Mouse (Mus musculus): ENCODE measurements at regions not wholly inside any gene's neighbourhood (a gene's known extent, or its start where the extent isn't known, plus 50 kb on each side); places are given as distances from the start of the nearest gene placed in this dataset.

DNA sequence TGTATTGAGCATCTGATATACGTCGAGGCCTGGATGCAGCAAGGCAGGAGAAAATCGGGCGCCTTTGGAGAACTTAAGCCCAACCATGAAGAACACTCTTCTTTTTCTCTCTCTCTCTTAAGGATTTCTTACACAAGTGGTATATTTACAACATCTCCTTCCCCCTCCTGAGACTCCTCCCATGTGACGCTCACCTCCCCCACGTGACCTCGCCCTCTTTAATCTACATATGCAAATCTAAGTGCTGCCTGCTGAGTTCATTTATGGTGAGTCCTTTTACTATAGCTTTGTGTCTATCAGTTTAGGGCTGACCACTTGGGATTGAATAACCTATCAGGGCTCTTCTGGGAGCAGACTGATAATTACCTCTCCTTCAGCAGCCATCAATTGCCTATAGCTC is 337.4 kb downstream of the Cd83 start:
- in situ Hi-C loops (cut with MboI, MseI), result loop anchor here in 1 of 2 experiments (10.0 kb wide), 1 partner anchor 437 kb away; no protein-coding TSS in a partner anchor

DNA sequence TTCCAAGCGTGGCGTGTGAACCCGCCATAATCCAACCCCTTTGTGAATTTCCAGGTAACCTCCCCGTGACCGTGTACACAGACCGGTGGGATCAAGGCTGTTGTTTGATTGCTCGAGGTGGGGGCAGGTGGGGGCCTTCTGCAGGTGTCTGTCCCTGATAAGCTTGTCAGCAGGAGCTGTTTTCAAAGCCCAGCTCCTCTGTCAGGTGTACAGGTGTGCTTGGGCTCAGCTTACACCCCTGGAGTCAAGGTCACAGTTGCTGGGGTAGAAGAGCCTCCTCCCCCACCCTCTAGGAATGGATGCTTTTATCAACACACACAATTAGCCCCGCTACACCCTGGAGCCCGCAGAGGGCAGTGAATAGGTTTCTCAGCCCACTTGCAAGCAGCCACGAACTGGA is 341.6 kb downstream of the Cd83 start:
- in situ Hi-C loops (cut with MboI, MseI), result loop anchor here in 1 of 2 experiments (10.0 kb wide), 1 partner anchor 441 kb away; no protein-coding TSS in a partner anchor

DNA sequence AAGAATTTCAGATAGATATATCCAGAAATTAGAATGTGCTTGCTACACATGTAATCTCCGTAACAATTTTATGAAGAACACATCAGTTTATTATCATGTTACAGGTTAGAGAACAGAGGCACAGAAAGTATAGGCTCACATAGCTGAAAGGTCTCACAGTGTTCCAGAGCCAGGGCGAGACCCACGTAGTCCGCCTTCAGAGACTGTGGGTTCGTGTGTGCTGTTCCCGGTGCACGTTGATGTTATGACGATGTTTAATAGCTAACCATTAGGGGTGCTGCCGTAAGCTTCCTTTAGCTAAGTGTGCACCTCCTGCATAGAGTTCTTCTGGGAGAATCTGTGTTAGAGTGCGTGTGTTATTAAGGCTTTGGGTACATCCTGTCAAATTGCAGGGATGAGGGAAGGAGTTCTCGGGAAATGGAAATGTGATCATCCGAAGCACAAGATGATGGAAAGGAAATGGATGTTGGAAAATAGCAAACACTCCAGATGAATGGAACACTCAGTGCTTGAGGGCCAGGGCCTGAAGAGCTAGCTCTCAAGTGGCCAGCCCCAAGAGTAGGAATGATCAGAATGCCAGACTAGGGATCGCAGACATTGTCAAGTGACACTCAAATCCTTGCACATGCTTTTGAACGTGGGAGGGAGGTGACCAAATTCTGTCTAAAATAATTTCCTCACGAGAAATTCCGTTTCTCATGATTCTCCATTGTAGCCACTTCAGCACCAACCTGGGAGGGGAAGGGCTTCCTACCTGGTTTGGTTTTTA is 344.1 kb downstream of the Cd83 start:
- in situ Hi-C loops (cut with MboI, MseI), result loop anchor here in 1 of 2 experiments (10.0 kb wide), 1 partner anchor 444 kb away; no protein-coding TSS in a partner anchor

DNA sequence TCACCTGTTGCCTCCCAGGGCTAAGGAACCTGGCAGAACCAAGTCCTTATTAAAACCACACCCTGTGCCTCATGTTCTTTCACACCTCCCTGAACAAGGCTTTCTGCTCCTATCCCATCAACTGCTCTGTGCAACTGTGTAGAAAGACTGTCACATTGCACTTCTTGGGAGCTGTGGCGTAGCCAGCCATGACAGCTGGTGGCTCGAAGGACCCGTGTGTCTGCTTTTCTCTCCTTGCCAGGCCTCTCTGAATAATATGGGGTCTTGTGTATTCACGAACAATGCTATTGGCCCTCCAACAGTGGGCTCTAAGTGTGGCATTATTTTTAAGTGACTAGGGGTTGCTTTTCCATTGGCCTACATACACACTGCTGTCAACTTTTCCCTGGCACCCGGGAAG is 347.3 kb downstream of the Cd83 start:
- in situ Hi-C loops (cut with MboI, MseI), result no loop called here

DNA sequence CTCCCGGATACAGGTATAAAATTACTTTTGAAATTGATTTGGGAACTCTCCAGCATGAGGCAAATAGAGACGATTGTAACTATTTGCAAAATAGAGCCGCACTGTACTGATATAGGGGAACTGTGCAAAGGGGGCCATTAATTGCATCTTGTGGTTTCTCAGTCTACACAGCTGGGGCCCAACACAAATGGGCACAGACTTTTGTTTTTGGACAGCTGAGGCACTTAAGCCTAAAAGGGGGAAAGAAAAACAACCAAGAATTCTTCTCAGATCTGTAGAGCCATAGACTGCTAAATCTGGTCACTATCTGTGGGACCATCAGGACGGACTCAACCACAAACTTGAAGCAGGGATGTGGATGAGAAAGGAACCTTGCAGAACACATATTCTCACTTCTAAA is 347.9 kb downstream of the Cd83 start:
- in situ Hi-C loops (cut with MboI, MseI), result no loop called here

DNA sequence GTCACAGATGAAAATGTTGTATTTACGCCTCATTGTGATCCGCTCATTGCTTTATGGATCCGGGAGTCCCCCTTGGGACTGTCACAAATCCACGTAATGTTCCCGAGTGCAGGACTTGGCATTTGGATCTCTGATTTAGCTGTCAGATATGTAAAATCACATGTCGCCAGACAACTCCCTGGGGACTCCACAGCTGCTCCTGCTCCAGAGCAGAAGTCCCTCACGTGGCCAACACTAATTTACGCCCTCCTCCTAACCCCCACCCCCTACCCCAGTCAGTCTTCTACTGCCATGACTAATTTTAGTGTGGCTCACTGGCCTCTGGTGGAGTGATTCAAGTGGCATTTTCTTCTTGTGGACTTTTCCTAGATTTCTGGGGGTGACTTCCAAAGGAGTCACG is 348.9 kb downstream of the Cd83 start:
- in situ Hi-C loops (cut with MboI, MseI), result no loop called here

DNA sequence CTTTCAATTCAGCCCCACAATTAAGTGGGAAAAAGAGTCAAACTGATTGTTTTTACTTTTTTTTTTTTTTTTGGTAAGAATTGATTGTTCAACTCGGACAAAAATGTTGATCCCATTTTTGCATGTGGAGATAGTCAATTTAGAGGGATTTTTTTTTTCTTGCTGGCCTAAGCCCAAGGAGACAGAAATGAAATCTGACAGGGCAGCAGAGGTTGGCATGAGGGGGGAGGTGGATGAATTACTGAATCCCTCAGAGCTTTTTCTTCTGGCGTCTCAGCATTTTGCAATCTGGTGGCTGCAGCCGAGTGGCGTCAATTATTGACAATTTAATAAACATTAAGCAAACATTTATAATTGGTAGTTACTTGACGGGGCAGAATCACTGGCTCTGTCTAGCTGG is 356.6 kb downstream of the Cd83 start:
- in situ Hi-C loops (cut with MboI, MseI), result no loop called here

DNA sequence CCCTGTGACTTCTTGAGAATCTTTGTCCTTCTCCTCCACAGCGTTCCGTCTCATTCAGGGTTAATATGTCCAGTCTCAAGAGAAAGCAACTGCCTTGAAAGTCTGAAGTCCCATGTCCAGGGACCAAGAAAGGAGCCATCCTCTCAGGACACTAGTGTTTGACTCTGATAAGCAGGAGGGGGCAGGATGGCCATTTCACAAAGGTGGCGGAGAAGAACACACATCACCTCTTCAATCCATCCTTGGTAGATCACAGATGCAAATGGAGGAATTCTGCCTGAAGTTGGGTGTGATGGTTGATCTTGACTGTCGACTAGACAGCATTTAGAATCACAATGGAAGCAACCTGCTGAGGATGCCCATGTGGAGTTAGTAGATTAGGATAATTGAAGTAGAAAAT is 360.9 kb downstream of the Cd83 start:
- in situ Hi-C loops (cut with MboI, MseI), result no loop called here

DNA sequence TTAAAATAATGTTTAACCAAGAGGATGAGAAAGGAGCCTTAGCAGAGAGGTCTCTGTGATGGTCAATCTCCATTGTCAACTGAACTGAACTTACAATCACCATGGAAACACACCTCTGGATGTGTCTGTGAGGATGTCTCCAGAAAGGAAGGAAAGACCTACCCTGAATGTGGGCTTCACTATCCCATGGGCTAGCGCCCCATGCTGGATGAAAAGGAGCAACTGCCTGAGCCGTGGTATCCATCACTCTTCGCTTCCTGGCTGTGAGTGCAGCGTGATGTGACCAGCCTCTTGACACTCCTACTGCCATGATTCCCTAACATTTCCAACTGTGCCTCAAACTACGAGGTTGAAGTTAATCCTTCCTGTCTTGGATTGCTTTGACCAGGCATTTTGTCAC is 363.3 kb downstream of the Cd83 start:
- in situ Hi-C loops (cut with MboI, MseI), result no loop called here

DNA sequence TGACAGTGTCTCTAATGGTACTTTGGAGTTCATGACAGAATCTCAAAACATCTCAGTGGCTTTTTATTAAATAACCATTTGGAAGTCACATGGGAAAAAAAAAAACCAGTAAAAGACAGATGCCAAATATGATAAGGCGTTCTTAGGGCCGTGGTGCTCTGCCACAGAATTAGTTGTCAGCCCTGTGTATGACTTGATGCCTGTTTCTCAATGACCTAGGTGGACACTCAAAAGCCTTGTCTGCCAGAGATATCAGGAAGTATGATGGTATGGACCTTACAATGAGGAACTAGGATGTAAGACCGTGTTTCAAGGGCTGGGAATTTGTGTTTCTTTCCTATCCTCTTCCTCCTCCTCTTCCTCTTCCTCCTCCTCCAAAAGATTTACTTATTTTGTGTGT is 364.9 kb downstream of the Cd83 start:
- in situ Hi-C loops (cut with MboI, MseI), result no loop called here

DNA sequence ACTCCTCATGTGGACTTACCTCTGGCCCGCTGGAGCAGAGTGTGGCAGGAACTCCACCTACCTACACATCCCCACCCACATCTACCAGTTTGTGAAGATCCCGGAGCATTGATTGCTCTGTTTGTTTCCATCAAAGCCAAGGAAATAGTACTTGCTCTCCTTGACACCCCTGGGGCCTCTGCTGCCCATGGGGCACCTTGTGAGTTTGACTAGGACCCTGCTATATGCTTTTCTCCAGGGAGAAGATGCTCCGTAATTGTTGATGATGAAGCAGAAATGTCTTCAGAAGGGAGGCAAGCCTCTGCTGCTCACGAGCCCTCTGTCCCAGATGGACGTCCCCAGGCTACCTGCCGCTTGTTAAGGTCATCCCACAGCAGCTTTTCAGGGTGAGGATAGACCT is 367.0 kb downstream of the Cd83 start:
- in situ Hi-C loops (cut with MboI, MseI), result no loop called here

DNA sequence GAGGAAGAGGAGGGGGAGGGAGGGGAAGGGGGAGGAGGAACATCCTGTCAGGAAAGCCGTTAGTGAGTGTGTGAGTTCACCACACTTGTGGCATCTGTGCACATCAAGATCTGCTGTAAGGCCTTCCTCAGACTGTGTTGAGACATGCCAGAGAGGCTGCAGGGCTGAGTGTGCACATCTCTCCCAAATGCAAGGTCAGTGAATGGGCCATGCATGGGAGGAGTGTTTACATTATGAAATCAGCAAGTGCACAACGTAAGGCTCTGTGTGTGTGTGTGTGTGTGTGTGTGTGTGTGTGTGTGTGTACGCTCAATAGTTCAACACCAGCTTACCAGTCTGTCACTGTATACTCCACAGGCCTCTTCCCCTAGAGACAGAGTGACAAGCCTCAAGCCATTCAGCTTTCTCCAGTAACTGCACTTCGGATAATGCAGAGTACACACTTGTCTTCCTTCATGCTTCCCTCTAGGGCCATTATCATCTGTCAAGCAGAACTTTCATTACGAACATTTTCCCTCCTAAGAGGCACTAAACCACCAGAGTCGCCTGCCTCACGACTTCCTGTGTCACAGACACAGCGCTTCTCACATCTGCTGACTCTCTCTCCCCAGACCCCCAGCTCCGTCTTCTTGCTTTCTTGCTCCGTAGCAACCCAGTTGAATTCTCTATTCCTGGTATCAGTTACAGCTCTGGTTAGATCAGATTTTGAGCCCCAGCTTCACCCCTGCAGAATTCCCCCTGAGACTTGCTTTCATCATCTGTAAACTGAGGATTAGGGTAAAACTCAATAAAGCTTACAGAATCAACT is 368.4 kb downstream of the Cd83 start:
- in situ Hi-C loops (cut with MboI, MseI), result no loop called here

DNA sequence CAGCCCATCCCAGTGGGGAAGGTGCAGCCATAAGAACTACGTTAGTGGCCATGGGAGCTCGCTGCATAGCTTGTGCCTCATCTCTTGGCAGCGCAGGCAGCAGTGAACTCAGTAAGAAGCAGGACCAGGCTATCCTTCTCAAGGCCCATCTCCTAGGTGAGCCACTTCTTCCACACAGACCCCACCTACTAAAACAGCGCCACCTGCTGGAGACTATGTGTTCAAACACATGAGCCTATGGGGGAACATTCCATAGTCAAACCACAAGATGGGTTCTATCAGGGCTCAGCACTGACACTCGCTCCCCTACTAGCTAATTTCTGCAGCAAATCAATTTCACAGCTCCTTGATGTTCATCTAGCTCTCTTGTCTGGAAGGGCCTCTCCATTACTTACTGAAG is 369.2 kb downstream of the Cd83 start:
- in situ Hi-C loops (cut with MboI, MseI), result no loop called here

DNA sequence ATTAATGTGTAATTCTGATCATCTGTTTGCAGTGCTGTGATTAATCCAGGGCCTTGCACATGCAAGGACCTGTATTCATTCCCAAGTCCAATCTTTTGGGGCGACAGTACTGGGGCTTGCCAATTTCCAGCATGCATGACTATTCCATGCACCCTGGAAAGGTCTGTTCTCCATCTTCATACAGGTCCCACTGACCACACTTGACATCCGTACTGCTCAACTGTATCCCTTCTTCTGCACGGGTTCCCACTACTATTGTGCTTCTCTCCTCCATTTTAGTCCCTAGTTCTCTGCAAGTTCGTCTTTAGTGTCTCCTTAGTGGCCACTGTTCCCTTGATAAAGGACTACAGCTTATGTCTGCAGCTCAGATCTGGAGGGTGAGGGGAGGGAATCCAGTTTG is 371.4 kb downstream of the Cd83 start:
- in situ Hi-C loops (cut with MboI, MseI), result no loop called here

DNA sequence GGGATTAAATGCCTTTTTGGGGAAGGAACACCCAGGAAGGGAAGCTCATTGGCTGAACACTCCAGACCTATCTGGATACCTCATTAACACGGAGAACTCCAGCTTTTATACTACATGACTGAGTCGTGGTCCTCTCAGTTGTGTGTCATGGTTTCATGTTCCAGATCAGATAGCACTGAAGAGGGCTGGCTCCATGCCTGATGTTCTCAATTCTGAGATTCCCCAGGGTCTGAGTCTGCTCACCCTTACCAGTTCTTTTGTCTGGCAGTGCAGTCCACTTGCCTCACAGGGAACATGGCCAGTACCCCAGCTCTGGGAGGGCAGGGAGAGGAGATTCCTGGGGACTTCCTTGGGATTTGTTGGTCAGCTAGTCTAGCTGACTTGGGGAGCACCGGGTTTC is 372.0 kb downstream of the Cd83 start:
- in situ Hi-C loops (cut with MboI, MseI), result no loop called here

DNA sequence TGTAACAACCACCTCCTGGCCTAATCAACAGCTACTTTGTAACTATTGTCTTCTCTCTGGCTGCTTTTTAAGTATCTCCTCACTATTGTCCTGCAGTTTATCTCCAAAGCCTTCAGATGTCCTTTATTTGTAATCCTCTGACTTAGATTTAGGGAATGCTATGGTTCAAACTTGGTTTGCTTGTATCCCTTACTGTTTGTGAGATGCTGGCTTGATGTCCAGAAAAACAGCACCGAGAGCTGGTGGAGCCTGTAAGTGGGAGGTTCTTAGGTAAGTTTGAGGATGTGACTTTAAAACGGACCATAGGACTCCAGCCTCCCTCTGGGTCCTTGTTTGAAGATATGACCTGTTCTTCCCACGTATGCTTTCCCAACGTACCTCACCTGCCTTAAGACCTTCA is 372.7 kb downstream of the Cd83 start:
- in situ Hi-C loops (cut with MboI, MseI), result no loop called here

DNA sequence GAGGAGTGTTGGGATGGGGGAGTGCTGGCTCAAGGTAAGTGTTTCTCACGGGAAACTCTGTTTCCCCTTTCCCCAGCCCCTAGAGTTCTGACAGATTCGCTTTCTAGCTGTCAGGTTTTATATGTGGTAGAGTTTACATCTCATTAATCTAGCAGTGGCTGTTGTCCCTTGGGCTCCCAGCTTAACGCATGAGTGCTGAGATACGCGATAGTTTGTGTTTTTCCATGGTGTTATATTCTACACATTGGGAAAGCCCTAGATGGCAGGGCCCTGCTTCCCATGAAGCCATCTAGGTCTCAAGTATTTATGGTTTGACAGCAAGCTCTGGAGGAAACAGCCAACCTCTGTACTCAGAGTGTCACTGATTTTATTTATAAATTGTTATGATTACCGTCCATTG is 373.8 kb downstream of the Cd83 start:
- in situ Hi-C loops (cut with MboI, MseI), result no loop called here

DNA sequence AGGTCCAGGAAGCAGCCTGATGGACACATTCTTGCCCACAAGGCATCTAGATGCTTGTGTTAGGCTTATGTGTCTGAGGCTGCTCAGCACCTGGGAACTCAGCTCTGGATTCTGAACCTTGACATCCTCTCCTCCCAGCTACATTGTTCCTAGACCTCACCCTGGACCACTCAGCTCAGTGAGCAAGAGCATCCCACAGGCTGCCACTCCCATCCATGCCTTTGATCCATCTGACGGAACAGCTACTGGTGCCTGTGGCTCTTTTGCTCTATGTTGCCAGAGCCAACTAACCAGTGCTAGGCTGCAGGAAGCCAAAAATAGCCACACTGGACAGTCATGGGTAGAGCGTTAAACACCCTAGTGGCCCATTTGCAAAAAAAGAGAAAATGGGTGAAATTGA is 374.8 kb downstream of the Cd83 start:
- in situ Hi-C loops (cut with MboI, MseI), result no loop called here

DNA sequence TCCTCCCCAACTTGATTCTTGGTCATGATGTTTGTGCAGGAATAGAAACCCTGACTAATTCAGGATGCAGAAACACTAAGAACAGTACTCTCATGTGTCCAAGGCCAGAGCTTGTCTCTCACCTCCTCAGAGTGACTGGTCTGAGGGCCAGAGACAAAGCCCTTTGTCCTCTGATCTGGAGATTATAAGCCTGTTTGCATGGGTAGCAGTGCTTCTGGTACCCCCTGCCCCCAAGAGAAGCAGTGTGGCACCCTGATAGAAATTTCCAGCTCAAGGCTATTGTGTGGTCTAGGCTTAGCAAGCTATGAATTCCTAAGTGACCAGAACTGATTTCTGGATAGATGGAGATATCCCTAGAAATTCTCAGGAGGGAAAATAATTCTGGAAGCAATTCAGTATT is 380.2 kb downstream of the Cd83 start:
- in situ Hi-C loops (cut with MboI, MseI), result no loop called here

DNA sequence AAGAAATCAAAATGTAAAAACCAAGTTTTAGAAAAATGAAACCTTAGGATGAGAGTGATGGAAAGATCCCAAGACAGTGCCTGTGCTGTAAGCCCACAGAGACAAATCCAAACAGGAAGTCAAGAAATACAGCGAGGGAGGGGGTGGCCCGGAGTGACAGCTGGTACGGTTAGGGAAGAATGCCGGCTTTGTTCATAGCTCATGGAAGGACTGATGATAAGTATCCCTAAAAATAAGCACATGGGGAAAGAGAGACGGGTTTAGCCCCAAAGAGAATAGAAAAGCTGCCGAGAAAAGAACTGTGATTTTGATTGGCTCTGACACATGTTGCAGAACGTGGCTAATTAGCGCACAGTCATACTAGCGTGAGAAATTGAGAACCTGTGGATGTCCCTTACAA is 382.6 kb downstream of the Cd83 start:
- in situ Hi-C loops (cut with MboI, MseI), result no loop called here

DNA sequence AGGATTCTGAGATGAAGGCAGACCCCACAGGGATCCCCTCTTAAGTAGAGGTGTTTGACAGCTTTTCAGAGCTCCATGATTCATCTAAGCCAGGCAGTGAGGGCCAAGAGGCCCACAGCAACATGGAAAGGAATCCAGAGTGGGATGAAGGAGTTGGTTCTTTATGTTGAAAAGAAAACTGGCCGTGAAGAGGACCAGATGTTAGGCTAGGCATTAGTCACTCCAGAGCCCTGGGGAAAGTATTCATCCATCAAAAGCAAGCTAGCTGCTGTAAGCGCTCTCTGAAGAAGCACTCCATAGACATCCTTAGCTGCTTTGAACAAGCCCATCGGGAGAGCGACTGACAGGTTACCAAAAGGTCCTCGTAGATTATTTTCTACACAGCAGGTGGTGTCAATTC is 383.6 kb downstream of the Cd83 start:
- in situ Hi-C loops (cut with MboI, MseI), result no loop called here

DNA sequence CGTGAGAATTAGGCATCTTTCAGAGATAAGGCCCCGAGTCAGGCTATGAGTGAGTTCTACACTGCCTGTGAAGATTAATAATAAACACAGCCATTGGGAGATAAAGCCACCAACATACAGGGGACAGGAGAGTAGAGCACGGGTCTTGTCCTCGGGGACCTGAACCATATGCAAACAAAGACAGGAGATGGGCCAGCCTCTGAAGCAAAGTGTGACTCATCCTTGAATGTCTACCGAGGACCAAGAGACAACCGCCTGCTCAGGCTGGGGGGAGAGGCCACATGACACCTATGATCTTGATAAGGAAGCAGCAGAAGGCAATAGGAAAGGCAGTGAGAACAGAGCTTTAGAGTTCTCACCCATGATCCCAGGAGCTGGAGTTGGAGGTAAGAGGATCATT is 387.1 kb downstream of the Cd83 start:
- in situ Hi-C loops (cut with MboI, MseI), result loop anchor here in 1 of 2 experiments (5.0 kb wide), 1 partner anchor 394 kb away; no protein-coding TSS in a partner anchor

DNA sequence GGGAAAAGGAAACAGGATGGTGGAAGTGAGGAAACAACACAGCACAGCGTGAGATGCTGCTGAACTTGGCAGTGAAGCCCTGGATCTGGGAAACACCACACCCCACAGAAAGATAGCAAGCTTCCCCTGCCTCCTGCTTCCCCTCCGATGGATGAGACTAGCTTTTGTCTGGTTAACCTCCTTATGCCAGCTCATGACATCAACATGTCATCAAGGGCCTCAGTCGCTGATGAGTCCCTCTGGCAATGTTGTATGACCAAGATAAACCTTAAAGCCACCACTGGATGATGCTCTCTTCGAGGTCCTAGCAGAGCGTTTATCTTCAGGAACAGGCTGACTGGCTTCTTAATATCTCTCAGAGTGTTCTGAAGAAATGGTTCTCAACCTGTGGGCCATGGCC is 388.1 kb downstream of the Cd83 start:
- in situ Hi-C loops (cut with MboI, MseI), result loop anchor here in 1 of 2 experiments (5.0 kb wide), 1 partner anchor 395 kb away; no protein-coding TSS in a partner anchor

All from T-helper 17 cell (primary cell).